Mouse (Mus musculus) gastrocnemius, adult 2 months (tissue): ENCODE results near the gene Dnah17. TPM values are rescaled to one million over a fixed set of nuclear protein-coding genes. Genes with fewer than 3 reads are reported as not detected.

Experiments used
- DNase-seq: peaks from one replicate; pipeline ENCODE4 v3.0.0; 2022
- H3K27ac ChIP-seq: fragments of 200-600 bp; 2 replicates; pipeline ENCODE4 v1.8.1; 2022; ENCODE audit warnings: mild to moderate bottlenecking
- H3K4me3 ChIP-seq: fragments of 200-600 bp; 2 replicates; pipeline ENCODE4 v1.8.1; 2022; ENCODE audit warnings: mild to moderate bottlenecking, moderate library complexity
- CTCF ChIP-seq: fragments of 200-600 bp; IDR thresholded peaks from 2 replicates; pipeline ENCODE4 v1.8.1; 2022; ENCODE audit warnings: antibody characterized with exemption, mild to moderate bottlenecking, moderate library complexity
- intact Hi-C: fragments of 180-260 bp; cut with DNase I; formaldehyde crosslinking; loops from one replicate; pipeline ENCODE4 v1.15.1; 2025
- total RNA-seq, 2 experiments: library from RNA; stranded (reverse); gene quantifications; 2 replicates each; pipeline ENCODE4 v1.2.3; 2021

Dnah17 gene
- total RNA-seq, 2 experiments from 2014 or later: 0.05 to 0.06 TPM

GRCm38 (mm10) chr11:118004217-118004616 is 126.2 kb downstream of the Dnah17 start:
- H3K4me3 ChIP-seq: no peak overlapping the region
- no peak for TF ChIP-seq CTCF
- intact Hi-C loops: no loop called here
- H3K27ac ChIP-seq: no peak overlapping the region
- no peak for DNase-seq

GRCm38 (mm10) chr11:118003718-118004117 is 126.7 kb downstream of the Dnah17 start:
- TF ChIP-seq CTCF: no peak
- intact Hi-C loops: no loop called here
- no peak overlapping the region for H3K27ac ChIP-seq
- DNase-seq: no peak
- no peak overlapping the region for H3K4me3 ChIP-seq

- no peak for TF ChIP-seq CTCF
- Histone ChIP-seq H3K4me3 (no peak overlapping the region), H3K27ac (no peak overlapping the region)
- no peak for DNase-seq
- intact Hi-C loops: no loop called here
Measured at GRCm38 (mm10) chr11:118003176-118003575, 127.3 kb downstream of the Dnah17 start.

DNA sequence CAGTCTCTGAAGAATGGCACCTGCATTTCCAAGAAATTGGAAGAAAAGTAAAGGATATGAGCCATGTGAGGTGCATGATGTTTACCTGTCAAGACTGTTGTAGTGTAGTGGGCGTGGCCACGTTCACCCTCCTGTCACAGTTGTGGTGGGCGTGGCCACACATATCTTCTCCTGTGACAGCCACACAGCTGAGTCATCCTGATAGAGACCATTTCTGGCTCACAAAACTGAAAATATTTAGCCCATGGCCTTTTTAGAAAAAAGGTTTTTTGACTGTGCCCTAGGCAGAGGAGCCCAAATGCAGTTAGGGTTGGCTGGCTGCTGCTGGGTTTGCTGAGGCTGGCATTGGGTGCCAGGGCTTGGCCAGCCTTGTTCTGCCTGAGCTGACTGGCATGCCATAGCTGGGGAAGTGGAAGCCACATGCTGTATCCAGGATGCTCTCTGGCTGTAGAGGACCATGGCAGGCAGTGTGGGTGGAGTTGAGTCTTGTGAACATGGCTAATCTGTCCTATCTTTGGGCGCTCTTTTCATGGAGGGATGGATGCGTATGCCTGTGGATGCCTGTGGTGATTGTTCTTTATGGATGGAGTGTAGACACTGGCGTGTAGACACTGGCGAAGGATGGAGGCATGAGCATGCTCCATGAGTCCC is 129.7 kb downstream of the Dnah17 start:
- TF ChIP-seq CTCF: no peak
- no peak for DNase-seq
- intact Hi-C loops: no loop called here
- H3K27ac ChIP-seq: peak overlapping the region; percentile 46
- H3K4me3 ChIP-seq: no peak overlapping the region

DNA sequence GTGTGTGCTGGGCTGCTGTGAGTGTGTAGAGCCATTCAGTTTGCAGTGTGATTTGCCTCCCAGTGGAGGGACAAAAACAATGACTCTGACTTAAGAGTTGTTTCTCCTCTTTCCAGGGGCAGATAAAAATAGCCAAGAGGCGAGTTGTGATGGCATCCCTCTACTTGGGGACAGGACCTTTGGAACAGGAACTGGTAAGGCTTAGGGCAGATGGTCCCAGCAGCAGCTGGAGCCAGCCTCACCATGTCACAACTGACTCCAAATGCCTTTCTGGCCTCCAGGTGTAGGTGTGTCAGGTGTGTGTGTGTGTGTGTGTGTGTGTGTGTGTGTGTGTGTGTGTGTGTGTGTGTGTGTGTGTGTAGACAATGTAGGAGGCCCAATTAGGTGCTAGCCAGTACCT is 130.4 kb downstream of the Dnah17 start:
- DNase-seq: no peak
- intact Hi-C loops: no loop called here
- H3K27ac ChIP-seq: peak overlapping the region; percentile 54; the same call in 1 of the 2 replicates
- no peak for TF ChIP-seq CTCF
- no peak overlapping the region for H3K4me3 ChIP-seq

- intact Hi-C loops: no loop called here
Measured at GRCm38 (mm10) chr11:117999260-117999934, 131.0 kb downstream of the Dnah17 start.

DNA sequence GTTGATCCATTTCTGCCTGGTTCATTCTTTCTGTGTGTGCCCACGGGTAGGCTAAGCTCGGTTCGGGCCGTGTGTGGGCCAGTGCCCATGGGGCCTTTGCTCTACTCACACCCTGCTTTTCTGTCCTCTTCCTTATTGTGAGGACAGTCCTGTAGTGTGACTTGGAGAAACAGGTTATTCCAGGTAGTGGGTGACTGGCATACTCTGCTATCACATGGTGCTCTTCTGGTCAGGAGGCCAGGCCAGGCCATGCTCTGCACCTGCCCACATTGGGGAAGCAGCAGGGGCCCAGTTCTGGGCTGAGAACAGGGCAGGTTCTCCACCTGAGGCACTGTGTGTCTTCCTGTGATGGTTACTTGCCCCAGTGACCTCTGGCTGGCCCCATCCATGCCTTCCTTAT is 132.1 kb downstream of the Dnah17 start:
- intact Hi-C loops: no loop called here
- Histone ChIP-seq H3K27ac (no peak overlapping the region), H3K4me3 (no peak overlapping the region)
- no peak for DNase-seq
- TF ChIP-seq CTCF: no peak

More at GRCm38 (mm10) chr11:117999260-117999934, 131.0 kb downstream of the Dnah17 start:
- no peak for DNase-seq
- H3K4me3 ChIP-seq: no peak overlapping the region
- peak overlapping the region; percentile 54; the same call in 1 of the 2 replicates for H3K27ac ChIP-seq
- TF ChIP-seq CTCF: no peak

- no peak for DNase-seq
- TF ChIP-seq CTCF: no peak
- intact Hi-C loops: no loop called here
- no peak overlapping the region for H3K27ac ChIP-seq
- no peak overlapping the region for H3K4me3 ChIP-seq
Measured at GRCm38 (mm10) chr11:117997085-117997484, 133.3 kb downstream of the Dnah17 start.

GRCm38 (mm10) chr11:117996066-117996465 is 134.4 kb downstream of the Dnah17 start:
- intact Hi-C loops: no loop called here
- Histone ChIP-seq H3K4me3 (no peak overlapping the region), H3K27ac (peak overlapping the region; percentile 35; the same call in 1 of the 2 replicates)
- no peak for TF ChIP-seq CTCF
- DNase-seq: no peak

DNA sequence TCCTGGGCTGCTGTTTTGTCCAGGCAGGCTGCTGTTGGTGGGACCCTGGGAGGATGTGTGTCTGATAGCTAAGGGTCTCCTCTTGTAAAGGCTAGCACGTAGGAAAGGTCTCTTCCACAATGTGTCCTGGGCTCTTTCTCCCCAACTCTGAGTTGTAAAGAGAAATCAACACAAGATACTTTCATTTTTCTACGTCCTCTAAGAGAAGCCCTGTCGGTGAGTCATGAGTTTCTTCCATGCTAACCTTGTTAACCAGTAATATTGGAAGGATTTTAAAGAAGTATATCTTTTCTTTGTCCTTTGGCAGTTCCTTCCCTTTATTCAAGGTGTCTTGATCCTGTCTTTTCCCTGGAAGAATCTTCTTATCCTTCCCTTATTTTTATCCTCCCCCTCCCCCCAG is 134.8 kb downstream of the Dnah17 start:
- TF ChIP-seq CTCF: no peak
- no peak overlapping the region for H3K4me3 ChIP-seq
- intact Hi-C loops: no loop called here
- DNase-seq: no peak
- H3K27ac ChIP-seq: peak overlapping the region; percentile 78

DNA sequence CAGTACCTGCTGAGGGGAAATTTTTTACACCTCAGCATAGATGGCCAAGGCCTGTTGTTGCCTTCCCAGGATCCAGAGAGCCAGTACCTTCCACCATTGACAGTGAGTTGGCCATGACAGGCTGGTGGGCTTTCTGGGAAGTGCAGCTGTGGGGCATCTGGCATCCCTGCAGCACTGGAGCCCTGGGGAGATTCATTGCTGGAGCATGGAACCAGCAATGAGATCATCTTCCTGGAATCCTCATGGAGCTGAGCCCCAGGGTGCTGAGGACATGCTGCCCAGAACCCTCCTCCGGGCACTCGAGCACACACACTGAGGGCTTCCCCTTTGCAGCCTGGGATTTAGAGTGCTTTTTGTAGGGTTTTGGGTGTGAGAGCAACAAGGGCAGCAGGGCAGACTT is 135.2 kb downstream of the Dnah17 start:
- intact Hi-C loops: no loop called here
- Histone ChIP-seq H3K27ac (peak overlapping the region; percentile 78), H3K4me3 (no peak overlapping the region)
- TF ChIP-seq CTCF: no peak
- DNase-seq: no peak

DNA sequence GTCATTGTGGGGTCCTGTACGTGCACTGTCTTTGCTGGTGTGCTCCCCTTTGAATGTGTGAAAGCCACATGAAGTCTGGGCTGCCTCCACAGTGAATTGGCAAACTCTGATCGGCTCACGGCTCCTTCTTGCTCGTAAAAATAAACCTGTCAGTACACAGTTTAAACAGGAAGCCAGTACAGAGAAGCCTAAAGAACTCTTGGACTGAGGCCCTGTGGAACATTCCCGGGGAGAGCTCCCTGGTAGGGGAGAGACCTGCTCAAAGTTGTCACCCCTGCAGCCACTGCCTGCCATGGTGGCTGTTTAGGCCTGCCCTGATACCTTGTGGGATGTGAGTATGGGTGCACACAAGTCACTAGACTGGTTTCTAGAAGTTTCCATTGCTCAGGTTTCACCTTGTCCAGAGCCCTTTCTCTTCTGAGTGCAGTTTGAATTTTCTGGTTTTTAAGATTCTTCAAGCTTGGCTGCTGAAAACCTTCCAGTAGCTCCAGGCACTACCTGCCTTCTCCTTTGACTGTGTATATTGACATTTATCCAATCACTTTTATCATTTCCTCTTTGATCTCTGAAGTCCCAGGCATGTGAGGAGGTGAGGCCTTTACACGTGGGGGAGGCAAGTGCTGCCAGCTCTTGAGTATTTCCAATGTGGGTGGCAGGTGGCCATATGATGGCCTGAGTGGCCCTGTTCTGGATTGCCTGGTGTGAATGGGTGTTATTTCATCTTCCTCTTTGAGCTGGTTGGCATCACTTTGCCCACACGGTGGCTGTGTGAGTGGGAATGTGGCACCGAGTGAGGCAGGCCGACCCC is 136.0 kb downstream of the Dnah17 start:
- intact Hi-C loops: no loop called here
- no peak for TF ChIP-seq CTCF
- H3K27ac ChIP-seq: peak overlapping the region; percentile 78
- peak; percentile 46 for DNase-seq
- no peak overlapping the region for H3K4me3 ChIP-seq
